21 mouse cellular contexts compared by ENCODE assay signal in genomic region chr1:152830054-152830453, GRCm38 (mm10). TPM values are rescaled to one million over a fixed set of nuclear protein-coding genes. Genes with fewer than 3 reads are reported as not detected.
DNase-seq lines count a peak whose midpoint lies in the region; ATAC-seq and TF ChIP-seq lines count a peak whose summit lies in the region.
"Had no signal": no experiment of that assay in that cellular context is flagged by ENCODE, and none has a peak within 500 bp of the region (broad histone marks: within the 10 kb centered on the region; RNA-seq: fewer than 3 reads in every experiment).

No protein-coding gene starts in this region.

- no peak for TF ChIP-seq RAD21 in CH12.LX (IDR thresholded peaks at IDR 0.05; ENCODE audit: low read depth, low read length)

- H3K79me2 ChIP-seq in heart, adult 2 months (replicated peaks; ENCODE audit: control insufficient read depth, insufficient read depth, low read length) = no peaks in the 10 kb centered on the region
- H3K79me2 ChIP-seq in CH12.LX (replicated peaks; ENCODE audit: control insufficient read depth, extremely low read depth, insufficient read depth, poor library complexity, severe bottlenecking) (0 out of 2 replicates have a peak, but pooled peaks cover under 1% of the 10 kb centered on the region), myocyte (ENCODE audit: control insufficient read depth, insufficient read depth) (no peaks in the 10 kb centered on the region)

- dilution Hi-C loops in CH12.LX (cut with MboI; ENCODE audit: extremely low pct_ligation_motif_present, extremely low pct_unique_long_range_greater_than_20kb, low sequenced_read_pairs) = no loop called here

- no peak overlapping the region for H3K4me3 ChIP-seq in heart, adult 2 months
- no peak overlapping the region for H3K4me3 ChIP-seq in layer of hippocampus, adult 2 months
- H3K4me3 ChIP-seq in CH12.LX (replicated peaks in 1 of 3; ENCODE audit: low read depth in 2 of 3, low read length in 2 of 3, poor library complexity in 1 of 3) (no peak overlapping the region), myocyte (no peak overlapping the region)
- no peak overlapping the region for H3K4me3 ChIP-seq in hindbrain, embryonic 12.5 days
- H3K4me3 ChIP-seq: embryonic facial prominence, embryonic 10.5 days; embryonic facial prominence, embryonic 12.5 days; forebrain, embryonic 15.5 days had no signal

- no peaks in the 10 kb centered on the region for H3K27me3 ChIP-seq in heart, adult 2 months (ENCODE audit: control insufficient read depth, insufficient read depth, low read length)
- no peaks in the 10 kb centered on the region for H3K27me3 ChIP-seq in CH12.LX (replicated peaks)
- no peaks in the 10 kb centered on the region for H3K27me3 ChIP-seq in myocyte (ENCODE audit: control insufficient read depth, insufficient read depth, insufficient read length)
- H3K27me3 ChIP-seq in hindbrain, embryonic 12.5 days = no peaks in the 10 kb centered on the region
- H3K27me3 ChIP-seq: embryonic facial prominence, embryonic 12.5 days; forebrain, embryonic 15.5 days; Patski had no signal

- no peak for TF ChIP-seq EP300 in heart, adult 2 months (IDR thresholded peaks at IDR 0.05; ENCODE audit: insufficient read depth, low read depth, low read length)
- TF ChIP-seq EP300 in CH12.LX (IDR thresholded peaks at IDR 0.05; ENCODE audit: low read length) = no peak

- no peak for TF ChIP-seq POLR2A in heart, adult 2 months (IDR thresholded peaks at IDR 0.05; ENCODE audit: insufficient read depth, low read depth, low read length)
- no peak for TF ChIP-seq POLR2A in CH12.LX (IDR thresholded peaks at IDR 0.05; ENCODE audit: low read depth, low read length)
- TF ChIP-seq POLR2A in myocyte (IDR thresholded peaks at IDR 0.05; ENCODE audit: insufficient read length, low read depth) = no peak

- H3K36me3 ChIP-seq in heart, adult 2 months (ENCODE audit: control insufficient read depth, insufficient read depth, low read length) = no peaks in the 10 kb centered on the region
- H3K36me3 ChIP-seq in CH12.LX (replicated peaks in 1 of 2; ENCODE audit: control insufficient read depth in 1 of 2, insufficient read depth in 1 of 2, low read length in 1 of 2) = peaks cover 56 to 88% of the 10 kb centered on the region in 2 experiments
- H3K36me3 ChIP-seq in myocyte (ENCODE audit: control insufficient read depth, insufficient read depth) = no peaks in the 10 kb centered on the region
- no peaks in the 10 kb centered on the region for H3K36me3 ChIP-seq in hindbrain, embryonic 12.5 days
- H3K36me3 ChIP-seq: embryonic facial prominence, embryonic 12.5 days had no signal

- H3K9me3 ChIP-seq in CH12.LX (replicated peaks; ENCODE audit: low read length) = no peaks in the 10 kb centered on the region
- H3K9me3 ChIP-seq in hindbrain, embryonic 12.5 days (replicated peaks) = no peaks in the 10 kb centered on the region
- H3K9me3 ChIP-seq: embryonic facial prominence, embryonic 10.5 days; embryonic facial prominence, embryonic 12.5 days; forebrain, embryonic 15.5 days had no signal

- in situ Hi-C loops in CH12.LX (cut with MboI; ENCODE audit: low pct_ligation_motif_present, low pct_unique_long_range_greater_than_20kb, low sequenced_read_pairs) = no loop called here

- TF ChIP-seq CTCF in heart, adult 2 months (IDR thresholded peaks at IDR 0.05) = no peak
- no peak for TF ChIP-seq CTCF in layer of hippocampus, adult 2 months (conservative IDR thresholded peaks at IDR 0.05)
- TF ChIP-seq CTCF in CH12.LX (conservative IDR thresholded peaks at IDR 0.05 in 1 of 2, IDR thresholded peaks at IDR 0.05 in 1 of 2; ENCODE audit: low read depth in 2 of 2, low read length in 2 of 2) = no peak

- peak; percentile 71 for DNase-seq in heart, adult 11 months
- DNase-seq in heart, adult 2 months = no peak
- no peak for DNase-seq in layer of hippocampus, adult 2 months (ENCODE audit: low spot score in 2 of 2)
- no peak for DNase-seq in layer of hippocampus, postnatal 10 days (ENCODE audit: low spot score in 2 of 2)
- DNase-seq in CH12.LX (ENCODE audit: extremely low read depth) = no peak
- DNase-seq: adrenal gland, adult 8-10 months; adrenal gland, postnatal 14 days; adrenal gland, postnatal 36 days; cerebellum, adult 11-12 months; cerebellum, adult 2 months; cerebellum, adult 9-10 months; cerebellum, postnatal 10 days; cerebellum, postnatal 25 days; forebrain, postnatal 0 days had no signal

- H3K27ac ChIP-seq in heart, adult 2 months = no peak overlapping the region
- H3K27ac ChIP-seq in layer of hippocampus, adult 2 months = peak overlapping the region; percentile 91
- H3K27ac ChIP-seq in CH12.LX (ENCODE audit: insufficient read depth, low read depth) = peak overlapping the region; percentile 10; the same call in 1 of the 2 replicates
- no peak overlapping the region for H3K27ac ChIP-seq in hindbrain, embryonic 12.5 days
- H3K27ac ChIP-seq: embryonic facial prominence, embryonic 10.5 days; embryonic facial prominence, embryonic 12.5 days had no signal

- no peak overlapping the region for H3ac ChIP-seq in myocyte (ENCODE audit: control insufficient read depth, insufficient read length)

- peaks cover 2% of the 10 kb centered on the region; the same call in 1 of the 2 replicates for H3K4me1 ChIP-seq in heart, adult 2 months (ENCODE audit: control insufficient read depth, insufficient read depth, low read length)
- H3K4me1 ChIP-seq in CH12.LX (ENCODE audit: control insufficient read depth in 1 of 2, insufficient read depth in 2 of 2) = peaks cover 31 to 49% of the 10 kb centered on the region in 2 experiments
- peaks cover 5% of the 10 kb centered on the region for H3K4me1 ChIP-seq in hindbrain, embryonic 12.5 days

- intact Hi-C loops in heart, adult 2 months (cut with DNase I) = no loop called here

- H3K9ac ChIP-seq in heart, adult 2 months (ENCODE audit: low read depth, low read length) = no peak overlapping the region
- no peak overlapping the region for H3K9ac ChIP-seq in CH12.LX (ENCODE audit: insufficient read depth, low read depth)
- no peak overlapping the region for H3K9ac ChIP-seq in hindbrain, embryonic 12.5 days
- H3K9ac ChIP-seq: embryonic facial prominence, embryonic 12.5 days; forebrain, embryonic 15.5 days; forebrain, postnatal 0 days had no signal

- no peak for ATAC-seq in hindbrain, embryonic 12.5 days (ENCODE audit: low FRiP score)
- ATAC-seq: activated CD4-positive, CD25-positive, alpha-beta regulatory T cell, adult 4 months; Patski had no signal

- WGBS in heart, adult 2 months = 93% methylated on average over 9 of the region's 9 CpGs
- WGBS in hindbrain, embryonic 12.5 days = 96% methylated on average over 9 of the region's 9 CpGs

- H3K4me2 ChIP-seq in CH12.LX (ENCODE audit: insufficient read depth, low read depth, poor library complexity, severe bottlenecking) (no peak overlapping the region), myocyte (ENCODE audit: low read depth) (no peak overlapping the region)
- H3K4me2 ChIP-seq in hindbrain, embryonic 12.5 days (replicated peaks) = no peak overlapping the region
- H3K4me2 ChIP-seq: embryonic facial prominence, embryonic 12.5 days; forebrain, embryonic 15.5 days had no signal

TF ChIP-seq in CH12.LX, 34 proteins besides CTCF, POLR2A, EP300 and RAD21:
- no peak for TF ChIP-seq ETS1 (conservative IDR thresholded peaks at IDR 0.05; ENCODE audit: low read depth, low read length)
- no peak for TF ChIP-seq ELF1 (IDR thresholded peaks at IDR 0.05; ENCODE audit: low read depth, low read length)
- no peak for TF ChIP-seq MXI1 (IDR thresholded peaks at IDR 0.05; ENCODE audit: low read depth, low read length)
- no peak for TF ChIP-seq SMC3 (IDR thresholded peaks at IDR 0.05; ENCODE audit: low read depth, low read length)
- TF ChIP-seq GABPA (IDR thresholded peaks at IDR 0.05; ENCODE audit: insufficient replicate concordance, low read depth, low read length) = no peak
- TF ChIP-seq MAZ (IDR thresholded peaks at IDR 0.05; ENCODE audit: low read depth, low read length) = no peak
- no peak for TF ChIP-seq ZKSCAN1 (IDR thresholded peaks at IDR 0.05; ENCODE audit: borderline replicate concordance, low read depth, low read length)
- no peak for TF ChIP-seq E2F4 (IDR thresholded peaks at IDR 0.05; ENCODE audit: insufficient replicate concordance, low read depth, low read length)
- TF ChIP-seq USF1 (IDR thresholded peaks at IDR 0.05; ENCODE audit: low read depth, low read length) = no peak
- no peak for TF ChIP-seq MAFK (IDR thresholded peaks at IDR 0.05; ENCODE audit: insufficient replicate concordance, low read length)
TF ChIP-seq in CH12.LX: peak in this region for 0.

TF ChIP-seq in myocyte, 11 proteins besides CTCF, POLR2A, EP300 and RAD21:
- TF ChIP-seq POLR2AphosphoS2 (IDR thresholded peaks at IDR 0.05; ENCODE audit: insufficient read length, low read depth) (peak; percentile 17), USF1 (IDR thresholded peaks at IDR 0.05; ENCODE audit: low read depth) (no peak)

RNA-seq across cellular contexts. Expression of gene Ncf2, which starts 30.1 kb away (rescaled TPM):
- total RNA-seq in heart, adult 2 months (2021) = 1 to 10 TPM; 3.3 to 4.0 TPM
- 3.0 and 3.2 TPM in 2 replicates for polyA plus RNA-seq in heart, adult 2 months (2012; rRNA removed)
- total RNA-seq in layer of hippocampus, adult 2 months (2021) = 1 to 10 TPM; 1.9 to 2.9 TPM
- total RNA-seq in layer of hippocampus, postnatal 10 days (2021) = 1 to 10 TPM; 2.3 to 3.7 TPM
- total RNA-seq in CH12.LX (2012; rRNA removed) = 82.5 and 89.2 TPM in 2 replicates
- 89.9 and 99.9 TPM in 2 replicates for total RNA-seq in CH12.LX (2014; rRNA removed)
- 82.6 and 85.8 TPM in 2 replicates for polyA plus RNA-seq in CH12.LX (2012; ENCODE audit: insufficient read length, low read depth)
- polyA plus RNA-seq in myocyte (2012; fragmentation: generic; extraction: Trizol) = 0.07 TPM
- polyA plus RNA-seq in hindbrain, embryonic 12.5 days (2016; fragmentation: Nextera tagmentation; extraction: Ambion mirVana) = 2.3 and 2.9 TPM in 2 replicates

Comparison
In these comparisons a context has a peak if more than half of its experiments do, and no peak if none do; other contexts are left out.
1. H3K27ac ChIP-seq: peak in layer of hippocampus, adult 2 months (single experiment) and CH12.LX (single experiment); none in heart, adult 2 months (single experiment) and hindbrain, embryonic 12.5 days (single experiment).
2. RNA of gene Ncf2, which starts 30.1 kb away (total RNA-seq): 82.5 to 99.9 TPM in CH12.LX; 3.3 to 4.0 TPM in heart, adult 2 months, 2.3 to 3.7 TPM in layer of hippocampus, postnatal 10 days and 1.9 to 2.9 TPM in layer of hippocampus, adult 2 months; every median in the first group is over 10 times any median in the second.